Mouse (Mus musculus) heart, adult 9 months (tissue): ENCODE results near the gene Hoxa5.

Source experiments
- DNase-seq, 2 experiments: peaks; one replicate each; pipeline ENCODE4 v3.0.0; 2022; ENCODE audit warnings: low spot score in 2 of 2

The Hoxa5 gene

GRCm38 (mm10) chr6:52177061-52177735 is 27.2 kb downstream of the Hoxa5 start, which contains the start of gene 5730596B20Rik:
TSS of gene 5730596B20Rik (plus strand) at chr6:52177498.
- DNase-seq = no peak

GRCm38 (mm10) chr6:52176391-52176790 is 28.0 kb downstream of the Hoxa5 start:
- no peak for DNase-seq

GRCm38 (mm10) chr6:52175864-52176263 is 28.5 kb downstream of the Hoxa5 start:
- DNase-seq = no peak

- no peak for DNase-seq
These were observed 29.2 kb downstream of the Hoxa5 start for GRCm38 (mm10) chr6:52174968-52175751.

GRCm38 (mm10) chr6:52173648-52174047 is 30.7 kb downstream of the Hoxa5 start:
- no peak for DNase-seq

GRCm38 (mm10) chr6:52172501-52172900 is 31.9 kb downstream of the Hoxa5 start:
- peak in 1 of 2 experiments; percentile 42 for DNase-seq

- no peak for DNase-seq
These were observed 32.4 kb downstream of the Hoxa5 start for GRCm38 (mm10) chr6:52171938-52172337.

GRCm38 (mm10) chr6:52171331-52171730 is 33.1 kb downstream of the Hoxa5 start:
- DNase-seq = no peak

- no peak for DNase-seq
These were observed 33.5 kb downstream of the Hoxa5 start for GRCm38 (mm10) chr6:52170898-52171223.

GRCm38 (mm10) chr6:52170166-52170897 is 34.1 kb downstream of the Hoxa5 start:
- no peak for DNase-seq

GRCm38 (mm10) chr6:52169499-52170165 is 34.8 kb downstream of the Hoxa5 start:
- no peak for DNase-seq

GRCm38 (mm10) chr6:52168191-52169055 is 36.0 kb downstream of the Hoxa5 start:
- no peak for DNase-seq

GRCm38 (mm10) chr6:52167736-52168161 is 36.6 kb downstream of the Hoxa5 start:
- DNase-seq = no peak

GRCm38 (mm10) chr6:52167176-52167575 is 37.2 kb downstream of the Hoxa5 start:
- no peak for DNase-seq

GRCm38 (mm10) chr6:52166431-52167077 is 37.8 kb downstream of the Hoxa5 start:
- no peak for DNase-seq

GRCm38 (mm10) chr6:52165441-52166370 is 38.7 kb downstream of the Hoxa5 start:
- no peak for DNase-seq

- no peak for DNase-seq
These were observed 39.6 kb downstream of the Hoxa5 start, which contains the start of gene Hoxa2 for GRCm38 (mm10) chr6:52164626-52165440. TSS of gene Hoxa2 (minus strand) at chr6:52164831.

GRCm38 (mm10) chr6:52164051-52164625 is 40.2 kb downstream of the Hoxa5 start:
- no peak for DNase-seq
